8 mouse cellular contexts compared by ENCODE assay signal in the genomic region with DNA sequence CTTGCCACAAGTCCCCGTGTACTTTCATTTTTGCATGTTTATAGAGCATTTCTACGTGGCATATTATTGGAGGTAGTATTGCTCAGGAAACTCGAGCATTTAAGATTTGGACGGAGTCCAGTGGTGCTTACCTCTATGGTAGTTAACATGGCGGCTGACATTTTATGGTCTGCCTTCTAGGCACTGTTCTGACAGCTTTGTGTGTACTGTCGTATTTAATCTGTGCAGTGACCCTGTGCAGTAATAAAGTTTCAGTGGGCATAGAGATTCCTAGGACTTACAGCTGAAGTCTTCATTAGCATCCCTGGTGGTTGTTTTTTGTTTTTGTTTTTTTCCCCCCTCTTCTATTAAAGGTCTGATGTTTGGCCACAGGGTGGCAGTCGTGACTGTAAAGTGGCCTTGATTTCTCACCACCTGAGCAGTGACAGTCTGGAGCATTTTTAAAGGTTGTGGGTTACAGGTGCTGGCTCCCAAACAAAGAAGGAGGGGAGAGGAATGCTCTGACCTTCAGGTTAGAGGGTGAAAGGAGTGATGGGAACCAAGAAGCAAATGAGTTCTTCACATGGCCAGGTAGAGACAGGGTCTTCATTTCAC.
DNase-seq lines count a peak whose midpoint lies in the region; ATAC-seq lines count a peak whose summit lies in the region.

No protein-coding gene starts in this region.

- no peaks in the 10 kb centered on the region for H3K36me3 ChIP-seq in hindbrain, embryonic 14.5 days (replicated peaks; ENCODE audit: control insufficient read depth, insufficient read depth)
- H3K36me3 ChIP-seq in limb, embryonic 10.5 days, result no peaks in the 10 kb centered on the region
- H3K36me3 ChIP-seq in neural tube, embryonic 13.5 days, result no peaks in the 10 kb centered on the region

- peak; percentile 41 to 81 for DNase-seq in adrenal gland, adult (ENCODE audit: inconsistent age in 2 of 2, low spot score in 1 of 2)
- no peak for DNase-seq in adrenal gland, adult 8-10 months
- peak; percentile 65 for DNase-seq in urinary bladder, postnatal 14 days (ENCODE audit: low spot score)
- DNase-seq in urinary bladder, adult 2 months (ENCODE audit: low spot score), result no peak
- peak; percentile 46 for DNase-seq in embryo, embryonic 11.5 days (ENCODE audit: low read depth, low spot score)
- peak; percentile 83 for DNase-seq in hindbrain, embryonic 14.5 days (ENCODE audit: low spot score)
- peak; percentile 64 for DNase-seq in limb, embryonic 10.5 days (ENCODE audit: low spot score)

- 48% methylated on average over 7 of the region's 7 CpGs for WGBS in hindbrain, embryonic 14.5 days
- 50% methylated on average over 7 of the region's 7 CpGs for WGBS in limb, embryonic 10.5 days
- 41% methylated on average over 7 of the region's 7 CpGs for WGBS in neural tube, embryonic 13.5 days

- no peaks in the 10 kb centered on the region for H3K27me3 ChIP-seq in hindbrain, embryonic 14.5 days (ENCODE audit: control insufficient read depth, insufficient read depth, low read length)
- H3K27me3 ChIP-seq in limb, embryonic 10.5 days (ENCODE audit: low read depth, poor library complexity, severe bottlenecking), result peaks cover 7% of the 10 kb centered on the region; the same call in 1 of the 2 replicates
- peaks cover 15% of the 10 kb centered on the region for H3K27me3 ChIP-seq in neural tube, embryonic 13.5 days

- no peak overlapping the region for H3K4me2 ChIP-seq in hindbrain, embryonic 14.5 days (replicated peaks)
- H3K4me2 ChIP-seq in neural tube, embryonic 13.5 days, result no peak overlapping the region

- H3K4me3 ChIP-seq in hindbrain, embryonic 14.5 days (replicated peaks; ENCODE audit: low read length), result no peak overlapping the region
- H3K4me3 ChIP-seq in limb, embryonic 10.5 days, result no peak overlapping the region
- no peak overlapping the region for H3K4me3 ChIP-seq in neural tube, embryonic 13.5 days

- 0 out of 2 replicates have a peak, but pooled peaks have one; percentile 41 for ATAC-seq in hindbrain, embryonic 14.5 days (ENCODE audit: low FRiP score)
- peak; percentile 57; the same call in 1 of the 2 replicates for ATAC-seq in neural tube, embryonic 13.5 days (ENCODE audit: low read depth)

- no peak overlapping the region for H3K9ac ChIP-seq in hindbrain, embryonic 14.5 days
- no peak overlapping the region for H3K9ac ChIP-seq in neural tube, embryonic 13.5 days

- no peak overlapping the region for H3K27ac ChIP-seq in hindbrain, embryonic 14.5 days
- H3K27ac ChIP-seq in limb, embryonic 10.5 days, result no peak overlapping the region
- H3K27ac ChIP-seq in neural tube, embryonic 13.5 days (replicated peaks), result no peak overlapping the region

- 0 out of 2 replicates have a peak, but pooled peaks cover 7% of the 10 kb centered on the region for H3K4me1 ChIP-seq in hindbrain, embryonic 14.5 days (replicated peaks; ENCODE audit: control insufficient read depth, insufficient read depth, low read length)
- H3K4me1 ChIP-seq in limb, embryonic 10.5 days, result peaks cover 10% of the 10 kb centered on the region
- H3K4me1 ChIP-seq in neural tube, embryonic 13.5 days (replicated peaks), result peaks cover 14% of the 10 kb centered on the region

- no peaks in the 10 kb centered on the region for H3K9me3 ChIP-seq in hindbrain, embryonic 14.5 days (ENCODE audit: control insufficient read depth, low read length)
- no peaks in the 10 kb centered on the region for H3K9me3 ChIP-seq in limb, embryonic 10.5 days (replicated peaks)
- no peaks in the 10 kb centered on the region for H3K9me3 ChIP-seq in neural tube, embryonic 13.5 days

Comparison
In these comparisons a context has a peak if more than half of its experiments do, and no peak if none do; other contexts are left out.
1. DNase-seq: peak in adrenal gland, adult (2 of 2), urinary bladder, postnatal 14 days (single experiment), embryo, embryonic 11.5 days (single experiment), hindbrain, embryonic 14.5 days (single experiment) and limb, embryonic 10.5 days (single experiment); none in adrenal gland, adult 8-10 months (single experiment) and urinary bladder, adult 2 months (single experiment).